In genomic region chr11:117598170-117598583, GRCm38 (mm10) we compare ENCODE assay signal across 8 mouse cellular contexts. TPM values are rescaled to one million over a fixed set of nuclear protein-coding genes. Genes with fewer than 3 reads are reported as not detected.
A peak's percentile ranks its signal among the peaks of the same experiment; 100 is the strongest.
DNase-seq lines count a peak whose midpoint lies in the region; ATAC-seq lines count a peak whose summit lies in the region.

No protein-coding gene starts in this region.

- H3K36me3 ChIP-seq in heart, embryonic 11.5 days (ENCODE audit: control insufficient read depth, insufficient read depth, low read length): no peaks in the 10 kb centered on the region
- no peaks in the 10 kb centered on the region for H3K36me3 ChIP-seq in embryonic facial prominence, embryonic 10.5 days (replicated peaks)
- no peaks in the 10 kb centered on the region for H3K36me3 ChIP-seq in kidney, embryonic 16.5 days (ENCODE audit: insufficient read depth, low read length)

- H3K4me2 ChIP-seq in heart, embryonic 11.5 days: peak overlapping the region; percentile 71; the same call in 1 of the 2 replicates
- H3K4me2 ChIP-seq in kidney, embryonic 16.5 days (replicated peaks; ENCODE audit: low read depth, low read length): no peak overlapping the region; the same call in 1 of the 2 replicates

- intact Hi-C loops in left cerebral cortex, postnatal 25 days (cut with DNase I): no loop called here

- no peak for DNase-seq in heart, adult 9 months (ENCODE audit: low spot score in 2 of 2)
- peak; percentile 86 for DNase-seq in MN1 (ENCODE audit: low spot score)
- peak; percentile 61 for DNase-seq in embryonic facial prominence, embryonic 10.5 days (ENCODE audit: low spot score)
- DNase-seq in left cerebral cortex, postnatal 25 days (ENCODE audit: low spot score in 2 of 2): peak; percentile 68 to 70
- DNase-seq in right cerebral cortex, postnatal 10 days (ENCODE audit: low spot score in 2 of 2): peak; percentile 76 to 84

- H3K9me3 ChIP-seq in heart, embryonic 11.5 days (replicated peaks; ENCODE audit: control insufficient read depth, low read length): no peaks in the 10 kb centered on the region
- no peaks in the 10 kb centered on the region for H3K9me3 ChIP-seq in embryonic facial prominence, embryonic 10.5 days
- no peaks in the 10 kb centered on the region for H3K9me3 ChIP-seq in kidney, embryonic 16.5 days (ENCODE audit: low read length)

- no peak overlapping the region for H3K4me3 ChIP-seq in heart, embryonic 11.5 days (ENCODE audit: low read depth, low read length)
- peak overlapping the region; percentile 44 for H3K4me3 ChIP-seq in embryonic facial prominence, embryonic 10.5 days
- no peak overlapping the region for H3K4me3 ChIP-seq in kidney, embryonic 16.5 days (ENCODE audit: low read length)

- H3K4me1 ChIP-seq in heart, embryonic 11.5 days (ENCODE audit: control insufficient read depth, insufficient read depth, low read length): peaks cover 15% of the 10 kb centered on the region
- H3K4me1 ChIP-seq in embryonic facial prominence, embryonic 10.5 days: peaks cover 63% of the 10 kb centered on the region
- H3K4me1 ChIP-seq in kidney, embryonic 16.5 days (ENCODE audit: insufficient read depth, low read length): peaks cover 30% of the 10 kb centered on the region

- no peak overlapping the region for H3K27ac ChIP-seq in heart, embryonic 11.5 days (ENCODE audit: low read depth, low read length)
- H3K27ac ChIP-seq in embryonic facial prominence, embryonic 10.5 days (replicated peaks): no peak overlapping the region
- H3K27ac ChIP-seq in kidney, embryonic 16.5 days (ENCODE audit: low read length): no peak overlapping the region

- H3K27me3 ChIP-seq in heart, embryonic 11.5 days (ENCODE audit: control insufficient read depth, insufficient read depth, low read length): peaks cover 63% of the 10 kb centered on the region
- H3K27me3 ChIP-seq in embryonic facial prominence, embryonic 10.5 days (replicated peaks; ENCODE audit: low read depth, poor library complexity, severe bottlenecking): peaks cover 89% of the 10 kb centered on the region
- peaks cover 35% of the 10 kb centered on the region for H3K27me3 ChIP-seq in kidney, embryonic 16.5 days (ENCODE audit: insufficient read depth, low read length)

- no peak for ATAC-seq in heart, embryonic 11.5 days (replicated peaks; ENCODE audit: insufficient number of reproducible peaks, low FRiP score, low TSS enrichment)
- ATAC-seq in erythroid progenitor cell, adult 5-6 weeks (replicated peaks; ENCODE audit: low FRiP score, poor library complexity, severe bottlenecking): no peak
- no peak for ATAC-seq in kidney, embryonic 16.5 days (ENCODE audit: low FRiP score, low TSS enrichment)

- no peak overlapping the region for H3K9ac ChIP-seq in heart, embryonic 11.5 days (ENCODE audit: low read depth, low read length)
- H3K9ac ChIP-seq in kidney, embryonic 16.5 days (replicated peaks; ENCODE audit: low read length): no peak overlapping the region

- 2% methylated on average over 6 of the region's 6 CpGs for WGBS in heart, embryonic 11.5 days (ENCODE audit: insufficient replicate concordance)
- WGBS in embryonic facial prominence, embryonic 10.5 days: 3% methylated on average over 6 of the region's 6 CpGs
- 5% methylated on average over 6 of the region's 6 CpGs for WGBS in kidney, embryonic 16.5 days

RNA-seq across cellular contexts. Expression of gene Tnrc6c, which starts 55.9 kb away (rescaled TPM):
- polyA plus RNA-seq in heart, embryonic 11.5 days (2014; fragmentation: Nextera tagmentation; extraction: Ambion mirVana): 7.0 and 8.1 TPM in 2 replicates
- polyA plus RNA-seq in embryonic facial prominence, embryonic 10.5 days (2016; fragmentation: Nextera tagmentation; extraction: Ambion mirVana): 13.9 and 15.2 TPM in 2 replicates
- total RNA-seq in left cerebral cortex, postnatal 25 days (2021): 10 to 100 TPM; 53.4 to 55.2 TPM
- 10.8 and 13.4 TPM in 2 replicates for total RNA-seq in erythroid progenitor cell, adult 5-6 weeks (2015; ENCODE audit: low replicate concordance)
- 11.6 and 13.9 TPM in 2 replicates for total RNA-seq in erythroid progenitor cell, adult 5-6 weeks (2017; ENCODE audit: low replicate concordance)
- polyA plus RNA-seq in kidney, embryonic 16.5 days (2015; fragmentation: Nextera tagmentation; extraction: Ambion mirVana): 9.1 and 10.7 TPM in 2 replicates

Comparison
In these comparisons a context has a peak if more than half of its experiments do, and no peak if none do; other contexts are left out.
1. DNase-seq: peak in MN1 (single experiment), embryonic facial prominence, embryonic 10.5 days (single experiment), left cerebral cortex, postnatal 25 days (2 of 2) and right cerebral cortex, postnatal 10 days (2 of 2); none in heart, adult 9 months (0 of 2).